9 mouse cellular contexts compared by ENCODE assay signal in genomic region chr10:68897524-68897923, GRCm38 (mm10).
DNase-seq lines count a peak whose midpoint lies in the region; TF ChIP-seq lines count a peak whose summit lies in the region.
"Had no signal": no experiment of that assay in that cellular context is flagged by ENCODE, and none has a peak within 500 bp of the region (broad histone marks: within the 10 kb centered on the region; RNA-seq: fewer than 3 reads in every experiment).

No protein-coding gene starts in this region.

- WGBS in heart, embryonic 10.5 days: 78% methylated on average over 3 of the region's 3 CpGs

- H3K27ac ChIP-seq in heart, embryonic 10.5 days: no peak overlapping the region
- H3K27ac ChIP-seq: limb, embryonic 12.5 days had no signal

- TF ChIP-seq CTCF in brain, embryonic 14.5 days (IDR thresholded peaks at IDR 0.05; ENCODE audit: borderline replicate concordance, extremely low read depth, insufficient read depth, insufficient read length): no peak

- H3K4me1 ChIP-seq in heart, embryonic 10.5 days: no peaks in the 10 kb centered on the region
- H3K4me1 ChIP-seq: limb, embryonic 12.5 days had no signal

- H3K9me3 ChIP-seq in heart, embryonic 10.5 days: no peaks in the 10 kb centered on the region
- H3K9me3 ChIP-seq: limb, embryonic 12.5 days had no signal

- TF ChIP-seq POLR2A in brain, embryonic 14.5 days (IDR thresholded peaks at IDR 0.05; ENCODE audit: borderline replicate concordance, extremely low read depth, insufficient read depth, insufficient read length, poor library complexity, severe bottlenecking): no peak

- intact Hi-C loops in heart, postnatal 36 days (cut with DNase I): no loop called here

- H3K4me3 ChIP-seq in heart, embryonic 10.5 days: no peak overlapping the region
- H3K4me3 ChIP-seq: limb, embryonic 12.5 days had no signal

- DNase-seq in heart, adult 11 months: peak; percentile 96
- no peak for DNase-seq in heart, embryonic 10.5 days (ENCODE audit: low spot score)
- peak; percentile 70 for DNase-seq in brain, embryonic 14.5 days (ENCODE audit: low read depth)
- DNase-seq in heart, postnatal 36 days: peak; percentile 15 to 23
- DNase-seq in lung, postnatal 14 days: peak; percentile 17
- DNase-seq in cerebellum, postnatal 25 days: no peak
- DNase-seq in thymus, postnatal 0 days (ENCODE audit: low spot score): no peak
- DNase-seq: right cerebral cortex, postnatal 25 days had no signal

- no peaks in the 10 kb centered on the region for H3K27me3 ChIP-seq in heart, embryonic 10.5 days (ENCODE audit: insufficient read depth, poor library complexity, severe bottlenecking)
- H3K27me3 ChIP-seq: limb, embryonic 12.5 days had no signal

- H3K36me3 ChIP-seq in heart, embryonic 10.5 days: no peaks in the 10 kb centered on the region
- H3K36me3 ChIP-seq: limb, embryonic 12.5 days had no signal

Comparison
In these comparisons a context has a peak if more than half of its experiments do, and no peak if none do; other contexts are left out.
1. DNase-seq: peak in heart, adult 11 months (single experiment), brain, embryonic 14.5 days (single experiment), heart, postnatal 36 days (2 of 2) and lung, postnatal 14 days (single experiment); none in heart, embryonic 10.5 days (single experiment), cerebellum, postnatal 25 days (0 of 2) and thymus, postnatal 0 days (single experiment).